Mouse (Mus musculus): ENCODE measurements around the gene Cacfd1.

GRCm38 (mm10) chr2:27067996-27068395, 58.3 kb downstream of the Cacfd1 start:
- TF ChIP-seq CTCF (IDR thresholded peaks at IDR 0.05; ENCODE audit: borderline replicate concordance, insufficient read depth, low read depth, low read length) = no peak
- TF ChIP-seq POLR2A (IDR thresholded peaks at IDR 0.05; ENCODE audit: borderline replicate concordance, insufficient read depth, low read length) = no peak
